Mouse (Mus musculus) adrenal gland, adult 2 months (tissue): Measurements from ENCODE around the gene C9orf72. TPM values are rescaled to one million over a fixed set of nuclear protein-coding genes. Genes with fewer than 3 reads are reported as not detected.
"Not testable (repeated sequence)": the region's sequence is repeated elsewhere in the genome, so short reads cannot be mapped to it uniquely, and the experiment has no call there.

Experiments used
- DNase-seq: peaks from one replicate; pipeline ENCODE4 v3.0.0; 2021
- long read RNA-seq: library from polyadenylated mRNA; stranded (forward); transcript quantifications from one replicate; pipeline ENCODE4 v2.0.0, GENCODE M21; 2021
- polyA plus RNA-seq: library from polyadenylated mRNA; depleted of rRNA; stranded (reverse); fragments of >200 nt; gene quantifications from 2 replicates; pipeline ENCODE4 v1.2.3, GENCODE M21; 2012; rRNA removed
- total RNA-seq, 2 experiments: library from RNA; stranded (reverse); gene quantifications; 2 replicates each; pipeline ENCODE4 v1.2.3; 2021

Gene C9orf72
- total RNA-seq = 10 to 100 TPM; 16.1 to 23.6 TPM
- polyA plus RNA-seq = 2.3 and 2.9 TPM in 2 replicates
- long read RNA-seq, transcript C9orf72-203 (11 exons, 3,193 nt) = major isoform, 14 of 19 reads
- long read RNA-seq, partial matches to known transcripts = 2 of 19 reads
- long read RNA-seq, other reads (novel, unspliced or antisense) = 3 of 19 reads

- peak; percentile 95 for DNase-seq
Measured at GRCm38 (mm10) chr4:35225734-35226495, at the start of gene C9orf72. TSS of gene C9orf72 (minus strand) at chr4:35226175.

GRCm38 (mm10) chr4:35259006-35259405 lies 33.0 kb upstream of the C9orf72 start:
- DNase-seq = no peak

- no peak for DNase-seq
Measured at GRCm38 (mm10) chr4:35244023-35244422, 18.0 kb upstream of the C9orf72 start.

GRCm38 (mm10) chr4:35241735-35242134 lies 15.8 kb upstream of the C9orf72 start:
- DNase-seq = no peak

GRCm38 (mm10) chr4:35238696-35239095 lies 12.7 kb upstream of the C9orf72 start:
- no peak for DNase-seq

GRCm38 (mm10) chr4:35238240-35238639 lies 12.3 kb upstream of the C9orf72 start:
- DNase-seq = not testable (repeated sequence)

- DNase-seq = no peak
Measured at GRCm38 (mm10) chr4:35236313-35236712, 10.3 kb upstream of the C9orf72 start.

GRCm38 (mm10) chr4:35228260-35228659 lies 2.3 kb upstream of the C9orf72 start:
- no peak for DNase-seq

GRCm38 (mm10) chr4:35226496-35226992 lies 569 bp upstream of the C9orf72 start:
- no peak for DNase-seq

GRCm38 (mm10) chr4:35225141-35225733 lies 738 bp downstream of the C9orf72 start:
- no peak for DNase-seq

GRCm38 (mm10) chr4:35224101-35224500 lies 1.9 kb downstream of the C9orf72 start:
- no peak for DNase-seq

- DNase-seq = no peak
Measured at GRCm38 (mm10) chr4:35223376-35223988, 2.5 kb downstream of the C9orf72 start.

GRCm38 (mm10) chr4:35221903-35222302 lies 4.1 kb downstream of the C9orf72 start:
- no peak for DNase-seq

- DNase-seq = no peak
Measured at GRCm38 (mm10) chr4:35221131-35221530, 4.8 kb downstream of the C9orf72 start.

- DNase-seq = no peak
Measured at GRCm38 (mm10) chr4:35220108-35220731, 5.8 kb downstream of the C9orf72 start.

- no peak for DNase-seq
Measured at GRCm38 (mm10) chr4:35204659-35205058, 21.3 kb downstream of the C9orf72 start.

- DNase-seq = no peak
Measured at GRCm38 (mm10) chr4:35203724-35204123, 22.3 kb downstream of the C9orf72 start.

- DNase-seq = no peak
Measured at GRCm38 (mm10) chr4:35201700-35202099, 24.3 kb downstream of the C9orf72 start.

GRCm38 (mm10) chr4:35192725-35193124 lies 33.2 kb downstream of the C9orf72 start:
- no peak for DNase-seq

GRCm38 (mm10) chr4:35189794-35190193 lies 36.2 kb downstream of the C9orf72 start:
- DNase-seq = no peak

- no peak for DNase-seq
Measured at GRCm38 (mm10) chr4:35187617-35188326, 38.2 kb downstream of the C9orf72 start.
